Mouse (Mus musculus): ENCODE measurements at regions not wholly inside any gene's neighbourhood (a gene's known extent, or its start where the extent isn't known, plus 50 kb on each side); places are given as distances from the start of the nearest gene placed in this dataset.

DNA sequence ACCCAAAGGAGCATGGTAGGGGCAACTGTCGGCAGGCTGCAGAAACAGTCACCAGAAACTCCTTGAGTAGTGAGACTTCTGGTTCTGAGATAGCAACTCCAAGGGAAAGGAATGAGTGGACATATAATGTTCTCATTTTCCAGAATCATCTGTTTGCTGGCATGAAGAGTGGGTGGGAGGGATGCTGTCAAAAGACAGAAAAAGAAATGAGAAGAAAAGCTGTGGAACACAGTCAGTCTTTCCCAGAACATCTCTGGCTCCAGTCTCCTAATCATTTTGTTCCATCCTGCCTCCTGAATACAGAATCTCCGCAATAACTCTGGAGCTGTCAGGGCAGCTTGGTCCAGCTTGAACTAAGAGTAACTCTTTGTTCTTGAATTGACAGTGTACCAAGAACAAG lies 145.8 kb upstream of the Egfl6 start:
- H3K4me1 ChIP-seq (ENCODE audit: control insufficient read depth, insufficient read depth, low read depth, low read length), result no peaks in the 10 kb centered on the region
- H3K4me3 ChIP-seq (ENCODE audit: low read length), result no peak overlapping the region
- H3K27ac ChIP-seq (ENCODE audit: low read depth, low read length), result no peak overlapping the region
- no peak for ATAC-seq
- H3K4me2 ChIP-seq (ENCODE audit: low read length), result no peak overlapping the region
- no peaks in the 10 kb centered on the region for H3K9me3 ChIP-seq (ENCODE audit: control insufficient read depth, low read length)
- no peaks in the 10 kb centered on the region; the same call in 1 of the 2 replicates for H3K27me3 ChIP-seq (replicated peaks; ENCODE audit: control insufficient read depth, insufficient read depth, low read length)
- H3K36me3 ChIP-seq (ENCODE audit: control insufficient read depth, insufficient read depth, low read length), result no peaks in the 10 kb centered on the region
- no peak overlapping the region for H3K9ac ChIP-seq (ENCODE audit: low read depth, low read length)
- WGBS, result 77% methylated on average over 2 of the region's 2 CpGs

- Histone ChIP-seq H3K4me2 (ENCODE audit: low read length) (no peak overlapping the region), H3K36me3 (ENCODE audit: control insufficient read depth, insufficient read depth, low read length) (no peaks in the 10 kb centered on the region), H3K9ac (ENCODE audit: low read depth, low read length) (no peak overlapping the region), H3K9me3 (ENCODE audit: control insufficient read depth, low read length) (no peaks in the 10 kb centered on the region), H3K4me3 (ENCODE audit: low read length) (no peak overlapping the region), H3K27ac (ENCODE audit: low read depth, low read length) (no peak overlapping the region), H3K27me3 (replicated peaks; ENCODE audit: control insufficient read depth, insufficient read depth, low read length) (no peaks in the 10 kb centered on the region; the same call in 1 of the 2 replicates), H3K4me1 (ENCODE audit: control insufficient read depth, insufficient read depth, low read depth, low read length) (no peaks in the 10 kb centered on the region)
- WGBS, result 57% methylated on average over 2 of the region's 2 CpGs
- no peak for ATAC-seq
Measured at GRCm38 (mm10) chrX:166728622-166728928, 143.1 kb upstream of the Egfl6 start.

GRCm38 (mm10) chrX:166727823-166728621 lies 142.5 kb upstream of the Egfl6 start:
- no peaks in the 10 kb centered on the region for H3K4me1 ChIP-seq (ENCODE audit: control insufficient read depth, insufficient read depth, low read depth, low read length)
- H3K9me3 ChIP-seq (ENCODE audit: control insufficient read depth, low read length), result no peaks in the 10 kb centered on the region
- H3K27me3 ChIP-seq (replicated peaks; ENCODE audit: control insufficient read depth, insufficient read depth, low read length), result peaks cover 2% of the 10 kb centered on the region; the same call in 1 of the 2 replicates
- 30% methylated on average over 7 of the region's 7 CpGs for WGBS
- no peaks in the 10 kb centered on the region for H3K36me3 ChIP-seq (ENCODE audit: control insufficient read depth, insufficient read depth, low read length)
- no peak overlapping the region for H3K9ac ChIP-seq (ENCODE audit: low read depth, low read length)
- peak; percentile 83 for ATAC-seq
- no peak overlapping the region for H3K4me3 ChIP-seq (ENCODE audit: low read length)
- H3K27ac ChIP-seq (ENCODE audit: low read depth, low read length), result no peak overlapping the region
- no peak overlapping the region for H3K4me2 ChIP-seq (ENCODE audit: low read length)

- no peaks in the 10 kb centered on the region for H3K36me3 ChIP-seq (ENCODE audit: control insufficient read depth, insufficient read depth, low read length)
- no peaks in the 10 kb centered on the region for H3K9me3 ChIP-seq (ENCODE audit: control insufficient read depth, low read length)
- H3K4me3 ChIP-seq (ENCODE audit: low read length), result no peak overlapping the region
- H3K4me2 ChIP-seq (ENCODE audit: low read length), result no peak overlapping the region
- ATAC-seq, result no peak
- no peak overlapping the region for H3K9ac ChIP-seq (ENCODE audit: low read depth, low read length)
- peaks cover 2% of the 10 kb centered on the region; the same call in 1 of the 2 replicates for H3K27me3 ChIP-seq (replicated peaks; ENCODE audit: control insufficient read depth, insufficient read depth, low read length)
- no peaks in the 10 kb centered on the region for H3K4me1 ChIP-seq (ENCODE audit: control insufficient read depth, insufficient read depth, low read depth, low read length)
- 67% methylated on average over 6 of the region's 6 CpGs for WGBS
- H3K27ac ChIP-seq (ENCODE audit: low read depth, low read length), result no peak overlapping the region
Measured at GRCm38 (mm10) chrX:166725761-166726503, 140.4 kb upstream of the Egfl6 start.

GRCm38 (mm10) chrX:166718075-166718474 lies 132.6 kb upstream of the Egfl6 start:
- ATAC-seq, result no peak
- H3K9me3 ChIP-seq (ENCODE audit: control insufficient read depth, low read length), result no peaks in the 10 kb centered on the region
- H3K27me3 ChIP-seq (replicated peaks; ENCODE audit: control insufficient read depth, insufficient read depth, low read length), result peaks cover under 1% of the 10 kb centered on the region; the same call in 1 of the 2 replicates
- no peaks in the 10 kb centered on the region for H3K4me1 ChIP-seq (ENCODE audit: control insufficient read depth, insufficient read depth, low read depth, low read length)
- H3K4me3 ChIP-seq (ENCODE audit: low read length), result no peak overlapping the region
- H3K27ac ChIP-seq (ENCODE audit: low read depth, low read length), result no peak overlapping the region
- no peak overlapping the region for H3K9ac ChIP-seq (ENCODE audit: low read depth, low read length)
- no peak overlapping the region for H3K4me2 ChIP-seq (ENCODE audit: low read length)
- no peaks in the 10 kb centered on the region for H3K36me3 ChIP-seq (ENCODE audit: control insufficient read depth, insufficient read depth, low read length)

DNA sequence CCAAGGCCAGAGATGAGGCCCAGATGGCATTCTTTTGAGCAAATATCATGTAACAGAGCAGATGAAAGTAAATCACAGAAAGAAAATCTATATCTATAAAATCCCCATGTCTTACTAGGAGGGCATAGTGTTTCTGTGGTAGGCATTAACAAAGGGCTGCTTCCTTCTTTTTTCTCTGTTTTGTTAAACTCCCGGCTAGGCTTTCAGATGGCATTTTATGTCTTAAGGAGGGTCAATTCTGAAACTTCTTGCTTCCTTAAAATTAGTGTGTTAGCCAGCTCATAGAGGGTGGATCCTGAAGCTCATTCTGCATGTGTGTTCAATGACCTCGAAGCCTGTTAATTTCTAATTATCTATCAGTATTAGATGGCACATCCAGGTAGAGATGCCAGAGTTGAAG lies 123.8 kb upstream of the Egfl6 start:
- Histone ChIP-seq H3K9me3 (ENCODE audit: control insufficient read depth, low read length) (no peaks in the 10 kb centered on the region), H3K4me3 (ENCODE audit: low read length) (no peak overlapping the region), H3K27ac (ENCODE audit: low read depth, low read length) (no peak overlapping the region), H3K9ac (ENCODE audit: low read depth, low read length) (no peak overlapping the region), H3K4me1 (ENCODE audit: control insufficient read depth, insufficient read depth, low read depth, low read length) (no peaks in the 10 kb centered on the region), H3K27me3 (replicated peaks; ENCODE audit: control insufficient read depth, insufficient read depth, low read length) (no peaks in the 10 kb centered on the region; the same call in 1 of the 2 replicates), H3K36me3 (ENCODE audit: control insufficient read depth, insufficient read depth, low read length) (no peaks in the 10 kb centered on the region), H3K4me2 (ENCODE audit: low read length) (no peak overlapping the region)
- 70% methylated on average over 2 of the region's 2 CpGs for WGBS
- no peak for ATAC-seq

- ATAC-seq, result no peak
- WGBS, result 89% methylated on average over 1 of the region's 1 CpGs
- no peaks in the 10 kb centered on the region for H3K4me1 ChIP-seq (ENCODE audit: control insufficient read depth, insufficient read depth, low read depth, low read length)
- no peak overlapping the region for H3K4me3 ChIP-seq (ENCODE audit: low read length)
- H3K9me3 ChIP-seq (ENCODE audit: control insufficient read depth, low read length), result no peaks in the 10 kb centered on the region
- no peaks in the 10 kb centered on the region for H3K36me3 ChIP-seq (ENCODE audit: control insufficient read depth, insufficient read depth, low read length)
- H3K27me3 ChIP-seq (replicated peaks; ENCODE audit: control insufficient read depth, insufficient read depth, low read length), result no peaks in the 10 kb centered on the region; the same call in 1 of the 2 replicates
- H3K27ac ChIP-seq (ENCODE audit: low read depth, low read length), result no peak overlapping the region
- no peak overlapping the region for H3K4me2 ChIP-seq (ENCODE audit: low read length)
- no peak overlapping the region for H3K9ac ChIP-seq (ENCODE audit: low read depth, low read length)
Measured at GRCm38 (mm10) chrX:166708106-166708505, 122.6 kb upstream of the Egfl6 start.

GRCm38 (mm10) chrX:166707029-166707428 lies 121.5 kb upstream of the Egfl6 start:
- no peak for ATAC-seq
- Histone ChIP-seq H3K36me3 (ENCODE audit: control insufficient read depth, insufficient read depth, low read length) (no peaks in the 10 kb centered on the region), H3K4me3 (ENCODE audit: low read length) (no peak overlapping the region), H3K4me2 (ENCODE audit: low read length) (no peak overlapping the region), H3K4me1 (ENCODE audit: control insufficient read depth, insufficient read depth, low read depth, low read length) (no peaks in the 10 kb centered on the region), H3K9ac (ENCODE audit: low read depth, low read length) (no peak overlapping the region), H3K27ac (ENCODE audit: low read depth, low read length) (no peak overlapping the region), H3K9me3 (ENCODE audit: control insufficient read depth, low read length) (no peaks in the 10 kb centered on the region), H3K27me3 (replicated peaks; ENCODE audit: control insufficient read depth, insufficient read depth, low read length) (no peaks in the 10 kb centered on the region; the same call in 1 of the 2 replicates)
- WGBS, result 72% methylated on average over 1 of the region's 1 CpGs

DNA sequence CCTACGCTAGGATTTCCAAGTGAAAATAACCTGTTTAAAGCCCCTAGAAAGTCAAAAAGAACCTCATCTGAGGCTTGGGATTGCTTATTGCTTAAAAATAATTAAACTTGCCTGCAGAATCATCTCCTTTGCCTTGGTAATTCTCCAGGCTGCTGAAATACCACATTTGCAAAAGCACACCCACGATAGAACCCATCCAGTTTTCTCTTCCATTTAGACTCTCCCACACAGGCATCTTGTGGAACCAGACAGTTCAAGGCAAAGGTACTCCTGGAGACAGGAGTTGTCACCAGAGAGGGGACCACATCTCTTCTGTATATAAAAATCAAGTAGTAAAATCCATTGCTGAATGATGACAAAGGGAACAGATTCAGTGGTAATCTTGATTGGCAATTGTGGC lies 118.8 kb upstream of the Egfl6 start:
- Histone ChIP-seq H3K9ac (ENCODE audit: low read depth, low read length) (no peak overlapping the region), H3K4me1 (ENCODE audit: control insufficient read depth, insufficient read depth, low read depth, low read length) (no peaks in the 10 kb centered on the region), H3K36me3 (ENCODE audit: control insufficient read depth, insufficient read depth, low read length) (no peaks in the 10 kb centered on the region), H3K27ac (ENCODE audit: low read depth, low read length) (no peak overlapping the region), H3K9me3 (ENCODE audit: control insufficient read depth, low read length) (no peaks in the 10 kb centered on the region), H3K4me3 (ENCODE audit: low read length) (no peak overlapping the region), H3K27me3 (replicated peaks; ENCODE audit: control insufficient read depth, insufficient read depth, low read length) (peaks cover 2% of the 10 kb centered on the region; the same call in 1 of the 2 replicates), H3K4me2 (ENCODE audit: low read length) (no peak overlapping the region)
- WGBS, result 82% methylated on average over 2 of the region's 2 CpGs
- ATAC-seq, result no peak
